Mouse (Mus musculus) heart, adult 18-20 months (tissue): ENCODE results near the gene Gdap1l1. TPM values are rescaled to one million over a fixed set of nuclear protein-coding genes. Genes with fewer than 3 reads are reported as not detected.
"Not testable (repeated sequence)": the region's sequence is repeated elsewhere in the genome, so short reads cannot be mapped to it uniquely, and the experiment has no call there.

Experiments used
- DNase-seq, 2 experiments: peaks; one replicate each; pipeline ENCODE4 v3.0.0; 2021 to 2022; ENCODE audit warnings: mixed read lengths in 1 of 2
- total RNA-seq, 2 experiments: library from RNA; stranded (reverse); gene quantifications; 2 replicates each; pipeline ENCODE4 v1.2.3; 2021

Gene Gdap1l1
- total RNA-seq, 2 experiments from 2014 or later: not detected

DNA sequence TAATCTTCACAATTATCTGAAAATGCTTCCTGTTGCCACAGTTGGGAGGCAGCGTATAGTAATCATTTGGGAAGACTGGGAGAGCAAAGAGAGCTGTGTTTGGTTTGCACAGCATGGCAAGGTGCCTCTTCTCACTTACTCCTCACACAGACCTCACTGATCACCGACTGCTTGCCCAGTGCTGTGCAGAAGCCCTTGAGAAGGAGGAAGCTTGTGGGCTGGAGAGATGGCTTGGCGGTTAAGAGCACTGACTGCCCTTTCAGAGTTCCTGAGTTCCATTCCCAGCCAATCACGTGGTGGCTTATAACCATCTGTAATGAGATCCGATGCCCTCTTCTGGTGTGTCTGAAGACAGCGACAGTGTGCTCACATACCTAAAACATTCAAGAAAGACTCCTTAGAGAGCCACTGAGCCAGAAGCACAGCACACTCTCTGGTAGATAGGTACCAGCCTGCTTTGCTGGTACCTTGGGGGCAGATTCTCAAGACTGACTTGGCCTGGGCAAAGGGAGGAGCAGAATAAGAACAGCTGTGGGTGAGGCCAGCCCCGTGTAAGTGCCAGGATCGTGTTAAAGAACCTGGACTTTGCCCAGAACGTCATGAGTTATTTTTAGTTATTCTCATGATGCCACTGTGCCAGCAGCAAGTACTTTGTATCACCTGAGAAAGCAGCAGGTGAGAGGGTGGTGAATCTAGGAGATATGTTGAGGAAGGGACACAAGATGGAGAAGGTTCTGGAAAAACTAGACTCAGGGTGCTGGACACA, 15.2 kb upstream of the Gdap1l1 start:
- DNase-seq: peak in 1 of 2 experiments; percentile 19

DNA sequence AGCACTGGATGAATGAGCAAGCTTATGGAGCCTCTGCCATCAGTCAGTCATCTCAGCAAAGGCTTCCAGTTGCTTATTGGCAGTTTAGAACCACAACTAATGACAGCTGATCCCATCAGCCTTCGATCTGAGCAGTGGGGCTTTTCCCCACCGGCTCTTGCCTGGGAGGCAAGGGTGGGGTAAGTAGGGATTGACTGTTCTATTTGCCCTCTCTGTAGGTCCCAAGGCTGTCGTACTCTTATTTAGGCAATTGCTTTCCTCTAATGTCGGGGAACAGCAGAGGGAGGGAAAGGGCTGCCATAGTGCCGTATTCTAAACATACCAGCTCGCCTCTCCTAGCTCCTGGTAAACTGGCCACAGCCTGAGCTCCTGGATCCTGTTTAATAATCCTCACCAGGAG, 13.7 kb upstream of the Gdap1l1 start, which contains the start of gene Oser1:
TSS of gene Oser1 (minus strand) at position 101 of the 400 bp plus-strand sequence.
- no peak for DNase-seq

DNA sequence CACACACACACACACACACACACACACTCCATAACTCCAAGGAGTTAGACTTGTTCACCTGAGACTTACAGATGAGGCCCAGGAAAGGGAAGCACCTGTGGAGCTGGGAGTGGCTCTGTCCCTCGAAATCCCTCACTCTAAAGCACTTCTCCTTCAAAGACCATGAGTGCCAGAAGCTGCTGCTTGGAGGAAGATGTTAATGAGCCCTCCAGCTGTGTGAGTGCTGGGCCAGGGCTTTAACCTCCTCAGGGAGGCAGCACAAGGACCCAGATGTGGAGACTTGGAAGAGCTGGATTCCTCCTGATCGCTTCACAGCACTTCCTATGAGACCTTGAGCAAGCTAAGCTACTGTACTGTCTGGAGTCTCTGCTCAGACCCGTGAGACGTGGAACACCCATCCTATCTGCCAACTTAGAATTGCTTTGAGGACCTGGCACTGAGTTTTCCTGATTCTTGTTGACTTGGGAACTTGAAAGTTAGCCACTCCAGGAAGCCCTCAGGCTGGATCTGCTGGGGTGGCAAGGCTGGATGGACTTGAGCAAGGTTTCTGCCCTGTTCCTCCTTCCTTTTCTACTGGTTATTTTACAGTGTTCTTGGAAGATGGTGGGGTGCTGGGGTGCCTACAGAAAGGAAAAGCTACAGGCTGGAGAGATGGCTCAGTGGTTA, 9.8 kb upstream of the Gdap1l1 start:
- DNase-seq: no peak

DNA sequence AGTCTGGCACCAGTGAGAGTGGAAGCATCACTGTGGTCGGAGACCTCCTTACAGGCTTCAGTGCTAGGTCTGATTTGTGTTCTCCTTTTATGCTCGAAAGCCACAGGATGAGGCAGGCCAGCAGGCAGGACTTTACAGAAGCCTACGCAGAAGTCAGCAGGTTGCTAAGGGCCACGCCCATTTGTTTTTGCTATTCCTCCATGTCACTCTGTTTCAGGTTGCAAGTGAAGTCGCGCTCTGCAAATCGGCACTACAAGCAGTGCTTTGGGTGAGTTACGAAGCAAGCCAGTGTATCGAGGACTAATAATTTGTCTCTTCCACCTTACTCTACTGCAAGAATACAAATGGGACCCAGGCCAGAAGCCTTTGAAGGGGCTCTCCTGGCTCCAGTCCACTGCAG, 7.0 kb upstream of the Gdap1l1 start:
- no peak for DNase-seq

DNA sequence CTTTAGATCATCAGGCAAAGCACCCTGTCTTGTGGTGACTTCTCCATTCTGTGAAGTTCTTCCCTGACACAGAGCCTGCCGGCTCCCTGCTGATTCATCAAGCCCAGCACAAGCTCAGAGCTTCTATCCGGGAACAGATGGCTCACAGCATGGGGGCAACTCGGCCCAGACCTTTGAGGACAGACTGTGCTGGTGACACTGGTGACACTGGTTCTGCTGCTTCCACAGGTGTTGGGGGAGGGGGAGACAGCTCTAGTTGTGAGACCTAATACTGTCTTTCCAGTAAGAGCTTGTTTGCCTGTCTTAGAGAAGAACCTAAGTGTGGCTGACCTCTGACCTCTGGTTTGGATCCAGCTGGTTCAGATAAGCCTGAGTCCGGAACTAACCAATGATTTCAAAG, 4.3 kb upstream of the Gdap1l1 start:
- no peak for DNase-seq

DNA sequence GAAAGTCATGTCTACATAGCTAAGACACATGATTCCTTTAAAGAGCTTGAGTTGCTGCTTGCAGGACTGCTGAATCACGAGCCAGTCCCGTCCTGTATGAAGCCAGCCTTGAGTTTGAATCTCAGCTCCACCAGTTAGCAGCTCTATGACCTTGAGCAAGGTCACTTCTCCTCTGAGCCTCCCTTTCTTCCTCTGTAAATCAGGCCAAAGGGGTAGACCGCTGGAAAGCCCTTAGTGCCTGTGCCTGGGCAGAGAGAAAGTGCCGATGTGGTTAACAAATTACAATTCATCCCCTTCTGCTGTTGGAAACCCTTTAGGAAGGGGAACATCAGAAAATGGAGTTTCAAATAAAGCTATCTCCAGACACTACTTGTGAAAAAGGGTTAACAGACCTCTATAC, 476 bp upstream of the Gdap1l1 start:
- DNase-seq: no peak

DNA sequence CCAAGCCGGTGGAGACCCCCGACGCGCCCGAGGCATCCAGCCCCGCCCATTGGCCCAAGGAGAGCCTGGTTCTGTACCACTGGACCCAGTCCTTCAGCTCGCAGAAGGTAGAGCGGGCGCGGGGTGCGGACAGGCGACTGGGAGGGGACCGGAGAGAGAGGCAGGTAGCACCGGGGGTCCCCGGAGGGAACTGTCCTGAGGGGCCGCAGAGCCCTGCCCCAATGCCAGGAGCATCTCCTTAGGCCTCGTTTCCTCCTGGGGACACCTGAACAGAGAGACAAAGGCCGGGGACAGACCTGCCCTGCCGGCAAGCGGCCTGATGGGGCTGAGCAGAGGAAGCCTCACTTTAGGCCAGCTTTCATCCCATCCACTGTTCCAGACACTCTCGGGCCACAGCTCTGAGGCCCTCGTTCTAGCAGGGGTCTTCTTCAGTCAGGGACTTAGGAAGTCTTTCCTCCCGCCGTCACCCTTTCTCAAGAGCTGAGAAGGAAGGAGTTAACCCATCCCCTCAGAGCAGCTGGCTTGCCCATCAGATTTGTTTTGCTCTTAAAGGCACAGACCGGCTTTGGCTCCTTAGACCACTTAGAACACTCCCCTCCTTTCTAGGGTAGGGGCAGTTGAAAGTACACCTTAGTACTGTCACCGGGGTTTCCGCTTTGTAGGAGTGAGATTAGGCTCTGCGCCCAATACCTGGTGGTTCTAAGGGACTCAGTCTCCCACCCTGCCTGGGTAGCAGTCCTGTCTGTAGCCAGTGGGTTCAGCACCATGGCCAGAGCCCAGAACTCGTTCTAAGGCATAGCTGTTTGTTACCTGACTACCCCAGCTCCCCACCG, 559 bp downstream of the Gdap1l1 start:
- peak in 1 of 2 experiments; percentile 43 for DNase-seq

DNA sequence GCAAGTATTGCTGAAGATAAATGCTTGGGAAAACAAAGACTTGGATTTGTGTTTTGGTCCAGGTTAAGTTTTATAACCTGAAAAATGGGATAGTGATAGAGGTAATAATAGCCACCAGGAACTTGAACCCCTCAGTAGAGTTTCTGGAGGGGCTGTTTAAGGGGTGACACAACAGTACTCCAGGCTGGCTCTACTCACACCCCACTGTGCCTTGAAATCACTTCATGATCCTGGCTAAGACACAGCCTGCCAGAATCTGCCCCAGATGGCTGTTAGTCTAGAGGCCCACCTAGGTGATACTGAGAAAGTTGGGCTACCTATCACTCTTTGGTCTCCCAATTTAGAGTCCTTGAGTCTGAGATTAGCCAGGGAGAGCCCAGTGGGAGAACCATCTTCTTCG, 1.2 kb downstream of the Gdap1l1 start:
- no peak for DNase-seq

DNA sequence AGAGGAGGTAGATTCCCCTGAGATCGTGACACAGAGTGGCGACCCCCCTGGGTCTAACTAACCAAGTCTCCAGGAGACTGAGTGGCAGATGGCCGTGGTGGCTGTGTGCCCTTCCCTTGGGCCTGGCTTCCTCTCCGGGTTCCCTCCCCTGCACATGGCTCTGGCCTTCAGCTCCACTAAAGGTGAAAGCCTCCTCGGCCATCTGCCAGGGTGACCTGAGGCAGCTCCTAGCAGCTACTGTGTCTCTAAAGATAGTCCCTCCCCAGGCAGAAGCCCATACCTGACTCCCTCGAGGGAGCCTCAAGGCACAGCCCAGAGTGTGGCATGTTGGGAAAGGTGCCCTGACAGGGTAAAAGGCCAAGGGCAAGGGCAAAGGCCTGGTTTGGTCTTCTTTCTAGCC, 5.3 kb downstream of the Gdap1l1 start:
- peak; percentile 74 to 80 for DNase-seq

DNA sequence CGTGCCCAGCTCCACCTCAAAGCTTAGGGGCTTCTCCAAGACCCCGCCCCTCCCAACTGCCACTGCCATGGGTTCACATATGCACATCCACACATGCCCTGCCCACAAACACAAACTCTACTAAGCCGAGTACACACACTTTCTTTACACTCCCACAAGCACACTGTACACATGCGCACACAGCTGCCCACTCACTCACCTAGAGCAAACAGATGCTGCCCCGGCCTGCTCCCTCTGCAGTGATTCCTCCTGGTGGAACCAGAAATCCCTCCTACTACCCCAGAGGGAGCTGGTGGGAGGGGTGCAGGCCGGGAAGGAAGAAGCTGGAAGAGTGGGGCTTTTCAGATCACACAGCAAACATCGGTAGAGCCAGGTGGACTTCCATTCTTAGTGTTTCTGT, 5.7 kb downstream of the Gdap1l1 start:
- no peak for DNase-seq

DNA sequence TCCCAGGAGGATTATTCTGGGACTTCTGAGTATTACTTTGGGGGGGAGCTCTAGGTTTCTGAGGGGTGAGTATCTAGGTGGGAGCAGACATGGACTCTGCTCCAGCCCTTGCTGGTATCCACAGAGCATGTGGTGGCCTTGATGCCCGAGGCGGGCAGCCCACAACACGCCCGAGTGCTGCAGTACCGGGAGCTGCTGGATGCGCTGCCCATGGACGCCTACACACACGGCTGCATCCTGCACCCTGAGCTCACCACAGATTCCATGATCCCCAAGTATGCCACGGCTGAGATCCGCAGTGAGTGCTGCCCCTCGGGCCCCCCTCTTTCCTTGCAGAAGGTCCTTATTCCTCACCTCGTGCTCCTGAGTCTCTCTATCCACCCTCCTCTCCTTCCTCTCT, 9.1 kb downstream of the Gdap1l1 start:
- DNase-seq: no peak

DNA sequence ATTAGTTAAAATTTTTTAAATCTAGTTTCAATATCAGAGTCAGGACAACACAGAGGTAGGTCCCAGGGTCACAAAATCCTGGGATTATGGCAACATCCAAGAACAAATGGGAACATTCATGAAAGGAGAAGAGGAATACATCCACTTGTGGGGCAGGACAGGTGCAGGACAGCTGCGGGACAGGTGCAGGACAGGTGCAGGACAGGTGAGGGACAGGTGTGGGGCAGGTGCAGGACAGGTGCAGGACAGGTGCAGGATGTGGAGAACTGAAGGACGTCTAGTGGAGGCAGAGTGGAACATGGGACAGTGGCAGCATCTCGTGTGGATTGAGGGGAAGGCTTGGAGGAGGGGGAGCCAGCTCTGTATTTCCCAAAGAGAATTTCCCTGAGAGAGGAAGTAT, 11.0 kb downstream of the Gdap1l1 start:
- no peak for DNase-seq

DNA sequence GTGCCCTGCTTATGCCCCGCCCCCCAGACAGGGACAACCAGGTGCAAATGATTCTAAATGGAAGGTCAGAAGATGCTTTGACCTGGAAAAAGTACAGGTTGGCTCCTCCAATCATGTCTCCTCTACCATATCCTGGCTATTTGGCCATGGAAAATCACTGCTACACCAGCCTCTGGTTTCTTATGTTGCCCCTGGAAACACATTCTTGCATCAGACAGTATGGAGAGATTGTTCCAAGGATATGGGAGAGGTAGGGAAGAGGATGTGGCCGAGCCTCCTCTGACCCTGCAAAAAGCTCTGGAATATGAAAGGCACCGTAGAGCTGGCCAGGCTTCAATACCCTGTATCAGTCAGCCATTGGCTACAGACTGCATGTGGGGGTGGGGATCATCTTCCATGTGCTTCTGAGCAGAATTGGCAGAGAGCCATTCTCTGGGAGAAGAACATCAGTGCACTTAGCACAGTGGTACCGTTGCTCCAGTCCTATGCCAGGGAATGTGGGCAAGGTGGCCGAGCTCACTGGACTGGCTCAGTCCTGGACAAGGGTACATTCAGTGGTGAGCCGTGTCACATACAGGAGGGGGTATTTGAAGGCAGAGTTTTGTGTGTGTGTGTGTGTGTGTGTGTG, 12.5 kb downstream of the Gdap1l1 start:
- DNase-seq: no peak

DNA sequence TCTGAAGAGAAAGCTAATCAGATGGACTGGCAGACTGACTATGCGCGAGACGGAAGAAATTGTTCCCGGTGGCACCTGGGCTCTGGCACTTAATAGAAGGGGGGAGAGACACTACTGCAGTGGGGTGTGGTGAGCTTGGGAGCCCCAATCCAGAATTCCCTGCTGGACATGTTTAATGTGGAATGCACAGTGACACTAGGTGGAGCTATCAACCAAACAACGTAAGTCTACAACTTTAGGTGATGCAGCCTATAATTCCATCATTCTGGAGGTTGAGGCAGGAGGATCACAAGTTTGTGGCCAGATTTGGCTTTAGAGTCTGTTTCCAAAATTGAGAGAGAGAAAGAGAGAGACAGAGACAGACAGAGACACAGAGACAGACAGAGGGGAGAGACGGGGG, 14.5 kb downstream of the Gdap1l1 start:
- peak in 1 of 2 experiments; percentile 38 for DNase-seq

DNA sequence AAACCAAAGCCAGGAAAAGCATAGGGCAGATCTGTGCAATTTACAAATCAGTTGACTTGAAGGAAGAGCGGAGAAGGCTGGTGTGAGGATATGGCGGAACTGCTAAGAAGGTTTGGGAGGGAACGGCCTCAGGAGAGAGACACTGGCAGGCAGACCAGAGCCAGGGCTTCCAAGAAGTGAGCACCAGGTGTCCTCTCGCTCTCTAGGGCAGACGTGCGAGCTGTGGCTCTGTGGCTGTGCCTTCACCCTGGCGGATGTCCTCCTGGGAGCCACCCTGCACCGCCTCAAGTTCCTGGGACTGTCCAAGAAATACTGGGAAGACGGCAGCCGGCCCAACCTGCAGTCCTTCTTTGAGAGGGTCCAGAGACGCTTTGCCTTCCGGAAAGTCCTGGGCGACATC, 15.1 kb downstream of the Gdap1l1 start:
- DNase-seq: no peak

DNA sequence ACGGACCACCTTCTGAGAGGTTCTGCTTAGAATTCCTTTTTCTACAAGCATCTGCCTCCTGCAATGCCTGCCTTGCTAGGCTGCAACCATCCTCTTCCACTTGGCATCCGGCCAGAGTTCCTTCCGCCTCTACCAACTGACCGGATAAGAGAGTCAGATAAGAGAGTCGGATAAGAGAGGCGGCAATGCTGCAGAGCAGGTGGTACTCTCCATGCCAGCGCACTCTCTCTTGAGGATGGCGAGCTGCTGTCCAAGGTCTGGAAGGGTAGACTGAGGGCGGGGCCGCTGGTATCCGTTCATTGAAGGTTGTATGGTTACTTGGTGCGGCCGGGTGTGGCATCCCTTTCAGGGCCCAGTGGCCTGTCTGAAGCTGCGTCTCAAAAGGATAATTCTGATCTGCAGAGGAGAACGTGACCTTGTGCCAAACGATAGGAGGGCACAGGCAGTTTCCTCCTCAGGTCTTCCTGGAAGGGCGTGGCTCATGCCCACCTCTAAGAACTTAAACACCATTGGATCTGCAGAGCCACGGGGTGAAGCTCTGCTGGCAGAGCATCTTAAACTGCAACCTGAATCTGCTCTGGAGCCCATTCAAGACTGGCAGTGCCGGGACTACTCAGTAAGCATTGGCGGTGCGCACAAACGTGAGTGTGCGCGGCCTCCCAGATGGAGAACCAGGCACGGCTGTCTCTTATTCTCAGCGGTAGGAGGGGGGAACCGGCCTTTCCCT, 20.4 kb downstream of the Gdap1l1 start:
- DNase-seq: peak in 1 of 2 experiments; percentile 42

DNA sequence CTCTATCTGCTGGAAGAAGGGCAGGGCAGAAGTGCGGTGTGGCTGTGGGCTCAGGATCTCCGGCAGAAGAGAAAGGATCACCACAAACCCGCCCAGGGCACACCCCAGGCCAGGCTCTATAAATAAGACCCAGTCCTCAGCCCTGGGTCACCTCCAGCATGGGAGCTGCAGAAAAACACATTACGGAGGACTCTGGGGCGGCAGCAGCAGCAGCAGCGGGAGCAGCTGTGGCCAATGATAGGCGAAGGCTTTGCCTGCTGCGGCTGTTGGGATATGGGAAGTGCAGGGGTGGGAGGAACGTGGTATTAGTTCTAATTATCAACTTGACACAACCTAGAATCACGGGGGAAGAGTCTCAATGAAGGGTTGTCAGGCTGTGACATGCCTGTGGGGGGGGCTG, 21.1 kb downstream of the Gdap1l1 start:
- peak in 1 of 2 experiments; percentile 43 for DNase-seq

DNA sequence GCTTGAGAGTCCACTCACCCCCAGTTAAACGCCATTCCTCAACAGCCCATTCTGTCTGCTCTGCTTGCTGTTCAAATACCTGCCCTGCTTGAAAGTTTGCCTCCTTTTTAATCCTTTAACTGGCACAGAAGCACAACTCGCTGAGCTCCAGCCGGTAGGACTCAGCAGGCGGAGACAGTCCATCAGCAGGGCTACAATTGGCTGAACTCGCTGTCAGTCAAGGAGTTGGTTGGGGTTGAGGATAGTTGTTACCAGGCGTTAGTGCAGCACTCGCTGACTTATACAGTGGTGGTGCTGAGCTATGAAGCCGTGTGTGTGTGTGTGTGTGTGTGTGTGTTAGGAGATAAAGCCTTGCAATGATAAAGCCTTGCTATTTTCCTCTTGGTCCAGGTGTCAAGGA, 22.3 kb downstream of the Gdap1l1 start:
- no peak for DNase-seq

DNA sequence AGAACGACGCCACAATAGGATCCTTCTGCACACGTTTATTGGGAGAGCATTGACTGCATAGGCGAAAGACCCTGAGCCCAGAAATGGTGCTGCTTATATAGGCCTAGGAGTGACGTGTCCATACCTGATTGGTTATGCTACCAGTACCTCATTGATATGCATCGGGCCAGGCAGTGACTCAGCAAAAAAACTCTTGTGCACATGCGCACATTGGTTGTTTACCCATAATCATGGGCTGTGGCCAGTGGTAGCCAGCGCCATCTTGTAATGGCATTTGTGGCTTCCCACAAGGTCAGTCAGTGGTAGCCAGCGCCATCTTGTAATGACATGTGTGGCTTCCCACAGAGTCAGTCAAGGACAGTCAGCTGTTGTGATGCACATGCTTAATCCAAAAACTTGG, 23.0 kb downstream of the Gdap1l1 start:
- DNase-seq: not testable (repeated sequence)

DNA sequence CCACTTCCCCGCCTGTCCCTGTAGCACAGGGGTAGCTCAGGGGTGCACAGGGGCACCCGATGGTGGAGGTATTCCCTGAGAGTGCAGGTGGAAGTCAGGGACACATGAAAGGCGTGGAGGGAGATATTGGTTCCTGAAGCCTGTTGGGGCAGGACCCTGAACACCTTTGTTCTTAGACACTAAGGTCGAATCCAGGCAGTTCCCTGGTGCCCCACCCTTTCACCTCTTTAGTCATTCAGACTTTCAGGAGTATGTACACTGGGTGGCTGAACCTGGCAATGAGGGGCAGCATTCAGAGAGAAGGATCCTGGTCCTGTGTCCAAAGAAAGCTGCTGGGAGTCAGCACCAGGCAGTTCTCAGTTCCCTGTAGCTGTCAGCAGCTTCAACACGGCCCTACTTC, 24.1 kb downstream of the Gdap1l1 start:
- no peak for DNase-seq

DNA sequence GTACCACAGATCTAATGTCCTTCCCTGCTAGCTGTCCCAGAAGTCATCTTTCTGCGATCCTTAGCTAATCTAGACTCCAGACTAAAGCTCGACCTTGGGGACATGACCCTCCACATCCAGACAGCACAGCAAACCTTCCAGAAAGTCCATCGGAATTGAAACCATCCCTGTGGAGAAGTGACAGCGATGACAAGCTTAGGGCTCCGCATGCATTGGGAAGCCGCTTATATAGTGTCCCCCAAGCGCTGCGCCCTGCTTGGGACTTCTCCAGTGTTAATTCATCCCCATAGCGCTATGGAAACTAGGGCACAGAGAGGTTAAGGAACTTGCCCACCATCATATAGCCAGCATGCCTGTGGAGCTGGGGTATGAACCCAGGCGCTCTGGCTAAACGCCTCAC, 24.5 kb downstream of the Gdap1l1 start:
- no peak for DNase-seq

DNA sequence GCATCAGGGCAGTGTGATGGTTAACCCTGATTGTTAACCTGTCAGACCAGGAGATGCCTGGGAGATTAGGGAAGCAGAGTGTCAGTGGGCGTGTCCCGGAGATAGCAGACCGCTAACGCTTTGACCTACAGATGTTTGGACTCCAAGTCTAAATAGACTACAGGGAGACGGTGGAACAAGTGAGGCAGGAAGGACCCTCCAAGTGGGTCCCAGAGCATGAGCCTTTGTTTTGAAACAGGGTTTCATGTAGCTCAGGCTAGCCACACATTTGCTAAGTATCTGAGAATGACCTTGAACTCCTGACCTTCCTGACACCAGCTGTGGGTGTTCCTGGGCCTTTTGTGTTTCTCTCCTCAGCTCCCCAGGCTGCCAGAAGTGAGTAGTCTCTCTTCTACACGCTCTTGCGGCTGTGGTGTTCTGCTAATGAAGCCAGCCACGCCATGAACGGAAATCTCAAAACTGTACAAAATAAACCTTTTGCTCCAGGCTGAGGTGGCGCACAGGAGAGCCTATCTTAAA, 25.0 kb downstream of the Gdap1l1 start:
- DNase-seq: no peak
